Mouse (Mus musculus) neural tube, embryonic 14.5 days (tissue): ENCODE measurements around the gene Hc. TPM values are rescaled to one million over a fixed set of nuclear protein-coding genes. Genes with fewer than 3 reads are reported as not detected.

ENCODE experiments used
- ATAC-seq: fragments of 200-750 bp; cut with Nextera tagmentation; 2 replicates; pipeline ENCODE4 v1.8.0; 2017; ENCODE audit warnings: low read depth, mild to moderate bottlenecking, moderate TSS enrichment, moderate library complexity
- H3K27ac ChIP-seq: fragments of 300-500 bp; sonication (generic); 2 replicates; pipeline ENCODE4 v1.5.1; 2014; ENCODE audit warnings: low read depth, mild to moderate bottlenecking, control low read depth, low read length, moderate library complexity, mixed read lengths
- H3K27me3 ChIP-seq: fragments of 300-500 bp; sonication (generic); 2 replicates; pipeline ENCODE4 v1.6.1; 2014; ENCODE audit warnings: low read length; ENCODE audit not compliant: control insufficient read depth, insufficient read depth
- H3K36me3 ChIP-seq: fragments of 300-500 bp; sonication (generic); 2 replicates; pipeline ENCODE4 v1.6.1; 2014; ENCODE audit warnings: low read length, mixed read lengths; ENCODE audit not compliant: control insufficient read depth, insufficient read depth
- H3K4me1 ChIP-seq: fragments of 300-500 bp; sonication (generic); 2 replicates; pipeline ENCODE4 v1.6.1; 2014; ENCODE audit warnings: low read length; ENCODE audit not compliant: control insufficient read depth, insufficient read depth
- H3K4me2 ChIP-seq: fragments of 300-500 bp; sonication (generic); 2 replicates; pipeline ENCODE4 v1.6.1; 2014; ENCODE audit warnings: mild to moderate bottlenecking, low read depth, low read length, control low read depth
- H3K4me3 ChIP-seq: fragments of 300-500 bp; sonication (generic); 2 replicates; pipeline ENCODE4 v1.5.1; 2014; ENCODE audit warnings: low read depth, low read length, control low read depth, mixed read lengths
- H3K9ac ChIP-seq: fragments of 300-500 bp; sonication (generic); replicated peaks from 2 replicates; pipeline ENCODE4 v1.6.1; 2014; ENCODE audit warnings: low read depth, mild to moderate bottlenecking, control low read depth, low read length, mixed read lengths
- H3K9me3 ChIP-seq: fragments of 300-500 bp; sonication (generic); 2 replicates; pipeline ENCODE4 v1.6.1; 2016; ENCODE audit warnings: low read length; ENCODE audit not compliant: control insufficient read depth
- WGBS: fragments of 180-500 bp; shearing (Covaris S2); extraction: QIAGEN DNeasy Blood & Tissue Kit; methylation state at CpG from one replicate; pipeline ENCODE4 v1.1.7; 2014; 5-methylcytosine and 5-hydroxymethylcytosine counted together
- polyA plus RNA-seq: library from polyadenylated mRNA; unstranded; fragments of >200 nt; fragmentation: Nextera tagmentation; extraction: Ambion mirVana; gene quantifications from 2 replicates; pipeline ENCODE4 v1.2.1, GENCODE M21; 2014

Gene Hc
- polyA plus RNA-seq, 1 experiment from 2014 or later, result 0.68 TPM

DNA sequence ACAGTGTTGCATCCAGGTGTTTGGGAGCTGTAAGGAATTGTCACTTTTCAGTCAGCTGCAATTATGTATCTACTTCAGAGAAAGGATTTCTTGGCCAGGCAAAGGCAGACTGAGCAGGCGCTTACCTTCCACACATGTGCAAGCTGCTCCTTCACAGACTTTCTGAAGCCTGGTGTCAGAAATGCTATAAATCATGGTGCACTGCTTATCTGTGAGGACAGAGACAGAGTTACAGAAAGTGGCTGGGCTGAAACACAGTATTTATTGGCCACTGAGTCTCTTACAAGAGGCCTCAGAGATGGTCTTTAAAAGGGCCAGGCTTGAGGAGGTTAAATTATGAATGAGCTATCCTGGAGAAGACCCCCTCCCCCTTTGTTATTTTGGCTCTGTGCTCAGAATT lies 71.5 kb downstream of the Hc start:
- ATAC-seq, result no peak
- 81% methylated on average over 1 of the region's 1 CpGs for WGBS
- no peak overlapping the region for H3K9ac ChIP-seq
- peaks cover 13% of the 10 kb centered on the region for H3K4me1 ChIP-seq
- H3K4me2 ChIP-seq, result no peak overlapping the region
- no peak overlapping the region for H3K4me3 ChIP-seq
- no peaks in the 10 kb centered on the region for H3K27me3 ChIP-seq
- H3K9me3 ChIP-seq, result no peaks in the 10 kb centered on the region
- no peak overlapping the region for H3K27ac ChIP-seq
- H3K36me3 ChIP-seq, result no peaks in the 10 kb centered on the region

- Histone ChIP-seq H3K27ac (no peak overlapping the region), H3K9me3 (no peaks in the 10 kb centered on the region), H3K9ac (no peak overlapping the region), H3K4me2 (no peak overlapping the region), H3K4me1 (no peaks in the 10 kb centered on the region), H3K27me3 (no peaks in the 10 kb centered on the region), H3K36me3 (no peaks in the 10 kb centered on the region), H3K4me3 (no peak overlapping the region)
- WGBS, result 76% methylated on average over 1 of the region's 1 CpGs
- no peak for ATAC-seq
Observed at GRCm38 (mm10) chr2:34987595-34987994, 73.6 kb downstream of the Hc start.

GRCm38 (mm10) chr2:34984885-34985284 lies 76.4 kb downstream of the Hc start:
- Histone ChIP-seq H3K4me1 (no peaks in the 10 kb centered on the region), H3K27ac (no peak overlapping the region), H3K9ac (no peak overlapping the region), H3K36me3 (no peaks in the 10 kb centered on the region), H3K27me3 (no peaks in the 10 kb centered on the region), H3K4me2 (no peak overlapping the region), H3K4me3 (no peak overlapping the region), H3K9me3 (no peaks in the 10 kb centered on the region)
- 78% methylated on average over 8 of the region's 8 CpGs for WGBS
- ATAC-seq, result no peak

GRCm38 (mm10) chr2:34982906-34983698 lies 78.1 kb downstream of the Hc start:
- no peak overlapping the region for H3K4me3 ChIP-seq
- no peak overlapping the region for H3K4me2 ChIP-seq
- H3K27ac ChIP-seq, result no peak overlapping the region
- no peaks in the 10 kb centered on the region for H3K9me3 ChIP-seq
- no peaks in the 10 kb centered on the region for H3K4me1 ChIP-seq
- no peaks in the 10 kb centered on the region for H3K27me3 ChIP-seq
- H3K36me3 ChIP-seq, result no peaks in the 10 kb centered on the region
- no peak for ATAC-seq
- 61% methylated on average over 11 of the region's 11 CpGs for WGBS
- H3K9ac ChIP-seq, result no peak overlapping the region

DNA sequence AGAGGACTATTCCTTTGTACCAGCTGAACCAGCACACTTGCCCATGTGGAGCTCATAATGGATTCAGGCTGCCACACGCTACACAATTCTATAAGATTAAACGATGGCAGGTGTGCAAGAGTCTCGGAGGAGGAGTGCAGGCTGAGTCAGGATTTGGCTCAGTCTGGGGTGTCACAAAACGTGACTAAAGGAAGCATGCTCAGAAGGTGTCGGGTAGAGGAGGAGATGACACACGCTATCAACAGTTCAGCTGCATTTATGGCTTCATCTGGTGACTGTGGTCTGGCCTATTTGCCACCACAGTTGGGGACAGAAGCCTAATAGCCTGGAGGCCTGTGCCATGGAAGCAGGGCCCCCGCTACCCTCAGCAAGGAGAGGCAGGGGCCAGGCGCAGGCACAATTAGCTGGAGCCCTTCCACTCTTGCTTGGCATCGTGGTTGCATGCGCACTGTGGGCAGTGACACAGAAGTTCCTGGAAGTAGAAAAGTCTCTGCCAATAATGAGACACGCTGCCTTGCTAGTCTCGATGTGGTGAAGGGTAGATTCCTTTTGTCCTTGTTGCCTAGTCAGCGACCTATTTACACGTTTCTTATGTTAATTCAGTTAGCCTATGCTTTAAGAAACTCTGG lies 79.0 kb downstream of the Hc start:
- H3K4me3 ChIP-seq, result no peak overlapping the region
- H3K27me3 ChIP-seq, result no peaks in the 10 kb centered on the region
- no peaks in the 10 kb centered on the region for H3K9me3 ChIP-seq
- no peak overlapping the region for H3K9ac ChIP-seq
- WGBS, result 55% methylated on average over 14 of the region's 14 CpGs
- no peak for ATAC-seq
- H3K36me3 ChIP-seq, result no peaks in the 10 kb centered on the region
- H3K4me2 ChIP-seq, result no peak overlapping the region
- H3K4me1 ChIP-seq, result no peaks in the 10 kb centered on the region
- H3K27ac ChIP-seq, result no peak overlapping the region

DNA sequence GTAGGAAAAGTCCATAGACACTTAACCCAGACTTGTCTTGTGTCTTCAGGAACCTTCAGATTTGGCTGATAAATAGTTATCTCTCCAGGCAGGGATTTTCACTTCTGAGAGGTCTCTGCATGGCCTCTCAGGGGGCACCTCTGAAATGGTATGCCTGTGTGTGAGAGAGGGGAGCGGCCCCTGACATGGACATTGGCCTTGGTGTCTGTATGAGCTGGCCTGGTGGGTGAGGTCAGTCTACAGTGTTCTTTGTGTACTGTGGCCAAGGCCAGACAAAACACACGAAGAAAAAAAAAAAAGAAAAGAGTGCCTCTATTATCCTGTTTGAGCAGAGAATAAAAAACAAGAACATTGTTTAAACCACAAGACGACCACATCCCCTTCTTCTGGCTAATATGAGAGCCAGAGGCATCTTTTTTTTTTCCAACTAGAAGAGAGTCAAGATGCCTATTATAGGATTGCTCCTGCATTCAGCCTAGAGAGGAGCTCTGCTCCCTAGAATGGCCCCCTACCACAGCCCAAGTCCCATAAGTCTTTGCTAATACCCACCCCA lies 81.7 kb downstream of the Hc start:
- no peak overlapping the region for H3K4me3 ChIP-seq

GRCm38 (mm10) chr2:34978226-34978625 lies 83.0 kb downstream of the Hc start:
- no peak overlapping the region for H3K27ac ChIP-seq
- H3K4me1 ChIP-seq, result no peaks in the 10 kb centered on the region
- no peak overlapping the region for H3K9ac ChIP-seq
- no peaks in the 10 kb centered on the region for H3K27me3 ChIP-seq
- no peak overlapping the region for H3K4me2 ChIP-seq
- H3K4me3 ChIP-seq, result no peak overlapping the region
- no peak for ATAC-seq
- H3K9me3 ChIP-seq, result no peaks in the 10 kb centered on the region
- no peaks in the 10 kb centered on the region for H3K36me3 ChIP-seq
- 97% methylated on average over 2 of the region's 2 CpGs for WGBS

More for the DNA sequence above, 81.7 kb downstream of the Hc start:
- no peak for ATAC-seq
- H3K27me3 ChIP-seq, result no peaks in the 10 kb centered on the region
- 66% methylated on average over 3 of the region's 3 CpGs for WGBS
- no peak overlapping the region for H3K9ac ChIP-seq
- no peak overlapping the region for H3K27ac ChIP-seq
- no peaks in the 10 kb centered on the region for H3K4me1 ChIP-seq
- H3K9me3 ChIP-seq, result no peaks in the 10 kb centered on the region
- H3K36me3 ChIP-seq, result no peaks in the 10 kb centered on the region
- no peak overlapping the region for H3K4me2 ChIP-seq

DNA sequence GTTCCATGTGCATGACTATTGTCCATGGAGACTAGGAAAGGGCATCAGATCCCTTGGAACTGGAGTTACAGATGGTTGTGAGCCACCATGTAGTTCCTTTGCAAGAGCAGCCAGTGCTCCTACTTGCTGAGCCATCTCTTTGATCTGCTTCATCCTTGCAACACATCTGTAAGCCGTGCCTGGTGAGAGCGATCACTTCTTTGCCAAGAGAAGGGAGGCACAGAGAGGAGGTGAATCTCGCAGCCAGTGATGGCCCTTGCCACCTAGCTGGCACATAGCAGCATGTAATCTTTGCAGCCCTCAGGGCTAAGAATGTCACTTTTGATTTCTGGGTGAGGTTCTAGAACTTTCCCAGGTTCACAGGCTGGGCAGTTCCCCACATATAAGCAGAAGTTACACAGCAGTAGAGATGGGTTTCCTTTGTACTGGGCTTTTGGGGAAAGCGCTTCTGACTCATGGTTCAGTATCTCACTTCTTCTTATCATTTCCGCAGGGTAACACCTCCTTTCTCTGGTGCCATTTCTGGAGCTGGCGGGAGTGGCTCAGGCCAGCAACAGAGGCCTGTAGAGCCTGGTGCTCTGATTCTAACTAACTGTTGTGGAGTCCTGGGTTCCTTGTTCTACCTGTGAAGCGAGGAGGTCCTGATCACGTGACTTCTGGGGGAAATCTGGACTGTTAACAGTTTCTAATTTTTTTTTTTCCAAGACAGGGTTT lies 84.1 kb downstream of the Hc start:
- H3K27ac ChIP-seq, result no peak overlapping the region
- H3K36me3 ChIP-seq, result no peaks in the 10 kb centered on the region
- H3K4me1 ChIP-seq, result no peaks in the 10 kb centered on the region
- H3K9me3 ChIP-seq, result no peaks in the 10 kb centered on the region
- no peaks in the 10 kb centered on the region for H3K27me3 ChIP-seq
- no peak overlapping the region for H3K9ac ChIP-seq
- ATAC-seq, result no peak
- 90% methylated on average over 8 of the region's 8 CpGs for WGBS
- H3K4me2 ChIP-seq, result no peak overlapping the region
- no peak overlapping the region for H3K4me3 ChIP-seq

DNA sequence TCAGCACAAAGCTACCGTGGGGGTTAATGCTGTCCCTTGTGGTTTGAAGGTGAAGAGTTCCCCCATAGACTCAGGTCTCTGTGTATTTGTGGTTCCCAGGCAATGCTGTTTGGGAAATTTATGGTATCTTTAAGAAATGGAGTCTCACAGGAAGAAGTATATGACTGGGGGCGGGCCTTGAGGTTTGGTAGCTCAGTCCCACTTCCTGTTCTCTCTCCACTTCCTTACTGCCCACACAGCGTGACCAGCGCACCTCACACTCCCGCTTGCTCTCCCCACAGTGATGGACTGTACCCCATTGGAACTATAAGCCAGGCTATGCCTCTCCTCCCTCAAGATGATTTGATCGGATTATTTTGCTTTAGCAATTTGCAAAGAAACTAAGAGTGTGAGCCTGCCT lies 84.8 kb downstream of the Hc start:
- Histone ChIP-seq H3K9me3 (no peaks in the 10 kb centered on the region), H3K27ac (no peak overlapping the region), H3K4me1 (no peaks in the 10 kb centered on the region), H3K4me3 (no peak overlapping the region), H3K27me3 (no peaks in the 10 kb centered on the region), H3K4me2 (no peak overlapping the region), H3K9ac (no peak overlapping the region), H3K36me3 (no peaks in the 10 kb centered on the region)
- ATAC-seq, result no peak
- WGBS, result 92% methylated on average over 6 of the region's 6 CpGs
